Mouse (Mus musculus): ENCODE measurements around the gene March4. TPM values are rescaled to one million over a fixed set of nuclear protein-coding genes. Genes with fewer than 3 reads are reported as not detected.

March4 gene
- polyA plus RNA-seq, 1 experiment, result 0.05 TPM

DNA sequence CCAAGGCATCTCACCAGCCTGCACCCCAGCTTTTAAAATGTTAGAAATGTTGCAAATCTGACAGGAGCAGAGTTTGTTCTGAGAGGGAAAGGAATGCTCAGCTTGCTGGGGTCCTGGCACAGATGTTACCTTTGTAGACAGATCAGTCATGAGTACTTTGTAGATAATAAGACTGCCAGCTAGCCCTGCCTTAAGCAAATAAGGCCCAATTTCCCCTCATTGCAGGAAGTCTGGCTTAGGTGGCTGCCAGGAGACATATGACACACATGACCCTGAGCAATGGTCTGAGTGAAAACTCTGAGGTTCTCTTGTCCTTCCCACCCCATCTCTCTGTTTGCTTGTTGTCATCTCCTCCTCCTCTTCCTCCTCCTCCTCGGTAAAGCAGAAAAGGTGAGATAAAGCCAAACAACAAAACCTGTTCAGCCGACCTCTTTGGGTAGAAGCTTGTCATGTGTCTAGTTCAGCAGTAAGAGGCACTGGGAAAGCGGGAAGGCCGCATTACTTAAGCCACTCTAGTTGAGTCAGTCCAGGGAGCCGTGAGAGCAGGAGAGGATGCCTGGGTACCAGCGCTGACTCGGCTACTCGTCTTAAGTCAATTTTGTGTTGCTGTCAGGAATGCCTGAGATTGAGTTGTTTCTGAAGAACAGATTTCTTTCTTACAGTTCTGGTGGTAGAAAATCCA lies 136.9 kb downstream of the March4 start:
- WGBS, result 76% methylated on average over 8 of the region's 8 CpGs
- H3K4me3 ChIP-seq (ENCODE audit: insufficient read depth, low read depth, low read length), result no peak overlapping the region
- H3K36me3 ChIP-seq (ENCODE audit: control insufficient read depth, insufficient read depth, low read length), result no peaks in the 10 kb centered on the region
- H3K4me1 ChIP-seq (ENCODE audit: control insufficient read depth, insufficient read depth, low read length), result no peaks in the 10 kb centered on the region
- no peak for DNase-seq
- TF ChIP-seq POLR2A (IDR thresholded peaks at IDR 0.05; ENCODE audit: low read depth, low read length) (no peak), CTCF (conservative IDR thresholded peaks at IDR 0.05; ENCODE audit: insufficient read depth, insufficient read length, low read depth, low read length) (no peak)
- no peak overlapping the region for H3K27ac ChIP-seq (ENCODE audit: insufficient read depth, low read depth, low read length)
- no peaks in the 10 kb centered on the region for H3K27me3 ChIP-seq (replicated peaks; ENCODE audit: control insufficient read depth, insufficient read depth, low read length)

- H3K4me1 ChIP-seq (ENCODE audit: control insufficient read depth, insufficient read depth, low read length), result no peaks in the 10 kb centered on the region
- H3K4me3 ChIP-seq (ENCODE audit: insufficient read depth, low read depth, low read length), result no peak overlapping the region
- H3K27ac ChIP-seq (ENCODE audit: insufficient read depth, low read depth, low read length), result no peak overlapping the region
- H3K27me3 ChIP-seq (replicated peaks; ENCODE audit: control insufficient read depth, insufficient read depth, low read length), result no peaks in the 10 kb centered on the region
- TF ChIP-seq POLR2A (IDR thresholded peaks at IDR 0.05; ENCODE audit: low read depth, low read length), result no peak
- no peaks in the 10 kb centered on the region; the same call in 1 of the 2 replicates for H3K36me3 ChIP-seq (ENCODE audit: control insufficient read depth, insufficient read depth, low read length)
- DNase-seq, result no peak
- 88% methylated on average over 4 of the region's 4 CpGs for WGBS
These were observed 146.3 kb downstream of the March4 start for GRCm38 (mm10) chr1:72390420-72390819.

DNA sequence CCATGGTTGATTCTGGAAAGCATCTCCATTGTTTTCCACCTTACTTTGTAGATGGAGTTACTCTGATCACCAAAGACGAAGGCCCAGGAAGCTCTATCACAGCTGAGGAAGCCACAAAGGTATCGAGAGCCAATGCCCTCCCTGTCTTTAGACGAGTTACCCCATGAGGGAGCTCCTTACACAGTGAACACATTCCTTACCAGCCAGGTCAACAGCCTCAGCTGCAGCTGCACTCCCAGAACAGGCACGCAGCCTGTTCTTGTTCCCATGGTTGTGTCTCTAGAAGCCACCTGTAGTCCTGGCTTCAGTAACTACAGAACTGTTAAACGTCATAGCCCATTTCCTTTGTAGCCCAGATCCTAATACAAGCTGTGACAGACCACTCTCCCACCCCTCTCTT lies 153.1 kb downstream of the March4 start:
- 74% methylated on average over 5 of the region's 5 CpGs for WGBS
- no peak overlapping the region for H3K4me3 ChIP-seq (ENCODE audit: insufficient read depth, low read depth, low read length)
- DNase-seq, result no peak
- no peaks in the 10 kb centered on the region for H3K36me3 ChIP-seq (ENCODE audit: control insufficient read depth, insufficient read depth, low read length)
- H3K4me1 ChIP-seq (ENCODE audit: control insufficient read depth, insufficient read depth, low read length), result no peaks in the 10 kb centered on the region
- TF ChIP-seq CTCF (conservative IDR thresholded peaks at IDR 0.05; ENCODE audit: insufficient read depth, insufficient read length, low read depth, low read length) (no peak), POLR2A (IDR thresholded peaks at IDR 0.05; ENCODE audit: low read depth, low read length) (no peak)
- H3K27ac ChIP-seq (ENCODE audit: insufficient read depth, low read depth, low read length), result no peak overlapping the region
- H3K27me3 ChIP-seq (replicated peaks; ENCODE audit: control insufficient read depth, insufficient read depth, low read length), result no peaks in the 10 kb centered on the region

- Histone ChIP-seq H3K27ac (ENCODE audit: insufficient read depth, low read depth, low read length) (no peak overlapping the region), H3K4me1 (ENCODE audit: control insufficient read depth, insufficient read depth, low read length) (no peaks in the 10 kb centered on the region), H3K27me3 (replicated peaks; ENCODE audit: control insufficient read depth, insufficient read depth, low read length) (no peaks in the 10 kb centered on the region), H3K4me3 (ENCODE audit: insufficient read depth, low read depth, low read length) (no peak overlapping the region), H3K36me3 (ENCODE audit: control insufficient read depth, insufficient read depth, low read length) (no peaks in the 10 kb centered on the region)
- TF ChIP-seq POLR2A (IDR thresholded peaks at IDR 0.05; ENCODE audit: low read depth, low read length) (no peak), CTCF (conservative IDR thresholded peaks at IDR 0.05; ENCODE audit: insufficient read depth, insufficient read length, low read depth, low read length) (no peak)
- no peak for DNase-seq
- 91% methylated on average over 7 of the region's 7 CpGs for WGBS
These were observed 153.7 kb downstream of the March4 start for GRCm38 (mm10) chr1:72383056-72383455.

DNA sequence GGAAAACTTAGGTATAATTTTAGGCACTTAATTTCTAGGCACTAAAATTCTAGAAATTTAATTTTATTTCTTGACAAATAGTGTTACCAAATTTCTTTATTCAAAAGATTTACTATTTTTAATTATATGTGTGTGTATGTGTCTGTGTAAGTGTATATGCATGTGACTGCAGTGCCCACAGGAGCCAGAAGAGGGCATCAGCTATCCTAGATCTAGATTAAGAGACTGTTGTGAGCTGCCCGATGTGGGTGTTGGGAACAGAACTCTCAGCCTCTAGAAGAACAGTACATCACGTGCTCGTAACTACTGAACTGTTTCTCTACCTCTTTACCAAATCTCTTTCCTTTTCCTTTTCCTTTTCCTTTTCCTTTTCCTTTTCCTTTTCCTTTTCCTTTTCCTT lies 156.2 kb downstream of the March4 start:
- no peaks in the 10 kb centered on the region for H3K4me1 ChIP-seq (ENCODE audit: control insufficient read depth, insufficient read depth, low read length)
- WGBS, result 97% methylated on average over 3 of the region's 3 CpGs
- no peaks in the 10 kb centered on the region for H3K27me3 ChIP-seq (replicated peaks; ENCODE audit: control insufficient read depth, insufficient read depth, low read length)
- H3K27ac ChIP-seq (ENCODE audit: insufficient read depth, low read depth, low read length), result no peak overlapping the region
- no peaks in the 10 kb centered on the region; the same call in 1 of the 2 replicates for H3K36me3 ChIP-seq (ENCODE audit: control insufficient read depth, insufficient read depth, low read length)
- no peak overlapping the region for H3K4me3 ChIP-seq (ENCODE audit: insufficient read depth, low read depth, low read length)
- TF ChIP-seq POLR2A (IDR thresholded peaks at IDR 0.05; ENCODE audit: low read depth, low read length) (no peak), CTCF (conservative IDR thresholded peaks at IDR 0.05; ENCODE audit: insufficient read depth, insufficient read length, low read depth, low read length) (no peak)
- DNase-seq, result no peak

GRCm38 (mm10) chr1:72379752-72380353 lies 156.9 kb downstream of the March4 start:
- Histone ChIP-seq H3K4me1 (ENCODE audit: control insufficient read depth, insufficient read depth, low read length) (no peaks in the 10 kb centered on the region), H3K36me3 (ENCODE audit: control insufficient read depth, insufficient read depth, low read length) (no peaks in the 10 kb centered on the region; the same call in 1 of the 2 replicates), H3K4me3 (ENCODE audit: insufficient read depth, low read depth, low read length) (no peak overlapping the region), H3K27ac (ENCODE audit: insufficient read depth, low read depth, low read length) (no peak overlapping the region), H3K27me3 (replicated peaks; ENCODE audit: control insufficient read depth, insufficient read depth, low read length) (no peaks in the 10 kb centered on the region)
- 96% methylated on average over 11 of the region's 11 CpGs for WGBS
- DNase-seq, result no peak
- TF ChIP-seq POLR2A (IDR thresholded peaks at IDR 0.05; ENCODE audit: low read depth, low read length), result no peak
- TF ChIP-seq CTCF (conservative IDR thresholded peaks at IDR 0.05; ENCODE audit: insufficient read depth, insufficient read length, low read depth, low read length), result no peak

DNA sequence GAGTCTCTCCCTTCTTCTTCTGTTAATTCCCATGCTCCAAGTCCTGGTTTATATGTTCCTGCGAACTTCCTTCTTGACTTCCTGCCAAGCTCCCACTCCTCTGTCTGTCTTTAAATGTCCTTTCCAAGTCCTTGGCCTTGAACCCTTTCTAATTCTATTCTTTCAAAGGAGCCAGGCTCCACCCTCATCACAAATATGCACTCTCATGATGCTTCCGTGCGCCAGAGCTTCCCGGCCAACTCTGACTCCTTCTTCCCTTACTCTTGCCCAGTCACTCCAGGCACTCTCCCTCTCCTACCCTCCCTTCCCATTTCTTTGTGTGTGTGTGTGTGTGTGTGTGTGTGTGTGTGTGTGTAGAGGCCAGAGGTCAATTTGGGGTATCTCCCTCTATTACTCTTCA lies 158.6 kb downstream of the March4 start:
- TF ChIP-seq POLR2A (IDR thresholded peaks at IDR 0.05; ENCODE audit: low read depth, low read length) (no peak), CTCF (conservative IDR thresholded peaks at IDR 0.05; ENCODE audit: insufficient read depth, insufficient read length, low read depth, low read length) (no peak)
- DNase-seq, result no peak
- no peak overlapping the region for H3K4me3 ChIP-seq (ENCODE audit: insufficient read depth, low read depth, low read length)
- no peaks in the 10 kb centered on the region for H3K27me3 ChIP-seq (replicated peaks; ENCODE audit: control insufficient read depth, insufficient read depth, low read length)
- H3K4me1 ChIP-seq (ENCODE audit: control insufficient read depth, insufficient read depth, low read length), result no peaks in the 10 kb centered on the region
- no peak overlapping the region for H3K27ac ChIP-seq (ENCODE audit: insufficient read depth, low read depth, low read length)
- H3K36me3 ChIP-seq (ENCODE audit: control insufficient read depth, insufficient read depth, low read length), result no peaks in the 10 kb centered on the region; the same call in 1 of the 2 replicates
- WGBS, result 69% methylated on average over 4 of the region's 4 CpGs

Other genes with a start within 250 kb of the March4 start
- gene Xrcc5, start 229.5 kb downstream of the March4 start, polyA plus RNA-seq (2012; rRNA removed), result 9.7 and 11.4 TPM in 2 replicates
- 22.5 and 24.3 TPM in 2 replicates for gene Smarcal1, start 46.3 kb upstream of the March4 start, polyA plus RNA-seq (2012; rRNA removed)
- not detected in 2 replicates for gene Ankar, start 163.6 kb upstream of the March4 start, polyA plus RNA-seq (2012; rRNA removed)
- 520 and 773 TPM in 2 replicates for gene Rpl37a, start 174.4 kb upstream of the March4 start, polyA plus RNA-seq (2012; rRNA removed)